In the genomic region with DNA sequence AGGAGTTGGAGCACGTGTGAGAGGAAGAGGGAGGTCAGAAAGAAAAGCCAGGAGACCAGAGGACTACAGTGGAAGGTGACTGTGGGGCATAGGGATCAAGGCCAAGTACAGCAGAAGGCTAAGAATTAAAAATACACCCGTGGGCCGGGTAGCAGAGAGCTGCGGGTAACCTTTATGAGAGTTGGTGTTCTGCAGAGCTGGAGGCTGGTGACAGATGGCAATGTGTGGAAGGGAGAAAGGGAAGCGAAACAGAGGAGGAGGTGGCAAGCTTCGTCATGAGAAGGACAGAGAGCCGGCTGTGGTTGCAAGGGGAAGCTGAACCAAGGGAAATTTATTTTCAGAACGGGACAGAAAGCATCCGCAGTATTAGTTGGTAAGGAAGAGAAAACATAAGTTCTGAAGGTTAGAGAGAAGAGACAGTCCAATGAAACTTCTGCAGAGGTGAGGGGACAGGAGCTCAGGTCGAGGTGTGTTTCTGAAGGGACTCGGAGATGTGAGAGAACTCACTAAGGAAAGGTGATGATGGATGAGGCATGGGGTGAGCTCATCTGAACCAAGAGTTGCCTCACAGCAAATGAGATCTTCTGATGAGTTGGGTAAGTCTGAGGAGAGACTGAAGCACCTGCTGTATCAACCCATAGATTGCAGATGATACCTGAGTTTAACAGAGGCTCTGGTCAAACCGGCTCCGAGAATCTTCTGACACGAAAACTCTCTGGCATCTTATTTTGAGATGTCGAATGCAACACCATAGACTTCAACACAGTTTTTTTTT, we compare ENCODE assay signal across 8 mouse cellular contexts.
DNase-seq lines count a peak whose midpoint lies in the region; ATAC-seq lines count a peak whose summit lies in the region.

No protein-coding gene starts in this region.

- peak; percentile 23 to 71 for DNase-seq in heart, adult 9 months (ENCODE audit: low spot score in 2 of 2)
- no peak for DNase-seq in heart, postnatal 14 days
- peak; percentile 79 for DNase-seq in cerebellum, adult 9-10 months
- peak; percentile 80 to 90 for DNase-seq in layer of hippocampus, adult 8-10 months (ENCODE audit: low spot score in 2 of 2)
- DNase-seq in T-cell, adult 2 months (ENCODE audit: low spot score) = no peak
- no peak for DNase-seq in embryo, embryonic 10 days (ENCODE audit: low spot score)
- no peak for DNase-seq in heart, postnatal 4 days

- ATAC-seq in megakaryocyte progenitor cell, adult 5-6 weeks (replicated peaks; ENCODE audit: poor library complexity) = peak; percentile 92

- intact Hi-C loops in heart, postnatal 14 days (cut with DNase I) = no loop called here

Comparison
In these comparisons a context has a peak if more than half of its experiments do, and no peak if none do; other contexts are left out.
1. DNase-seq: peak in heart, adult 9 months (2 of 2), cerebellum, adult 9-10 months (single experiment) and layer of hippocampus, adult 8-10 months (2 of 2); none in heart, postnatal 14 days (0 of 2), T-cell, adult 2 months (single experiment), embryo, embryonic 10 days (single experiment) and heart, postnatal 4 days (single experiment).